Mouse (Mus musculus): ENCODE measurements around the gene C530008M17Rik. TPM values are rescaled to one million over a fixed set of nuclear protein-coding genes. Genes with fewer than 3 reads are reported as not detected.

The C530008M17Rik gene
- total and polyA plus RNA-seq, 3 experiments = 0.04 to 0.44 TPM; not detected in 1

DNA sequence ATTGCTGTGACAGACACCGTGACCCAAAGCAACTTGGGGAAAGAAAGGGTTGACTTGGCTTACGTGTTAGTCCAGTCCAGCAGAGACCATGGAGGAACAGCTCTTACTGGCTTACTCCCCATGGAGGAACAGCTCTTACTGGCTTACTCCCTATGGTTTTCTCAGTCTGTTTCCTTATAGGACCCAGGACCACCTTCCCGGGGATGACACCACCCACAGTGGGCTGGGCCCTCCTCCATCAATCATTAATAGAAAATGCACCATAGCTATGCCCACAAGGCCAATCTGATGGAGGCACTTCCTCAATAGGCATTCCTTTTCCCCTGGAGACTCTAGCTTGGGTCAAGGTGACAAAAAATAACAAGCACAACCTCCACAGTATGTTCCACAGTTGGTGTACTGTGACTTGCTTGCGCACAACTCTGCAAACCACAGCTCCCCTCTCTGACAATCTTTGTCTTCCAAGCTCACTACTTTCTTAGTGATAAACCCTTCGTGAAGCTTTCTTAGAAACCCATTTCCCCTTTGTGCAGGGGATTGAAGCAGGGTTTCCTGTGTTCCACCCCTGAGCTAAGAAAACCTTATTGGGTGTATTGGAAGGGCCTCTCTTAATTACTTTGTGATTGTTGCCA lies 17.8 kb downstream of the C530008M17Rik start:
- in situ Hi-C loops (cut with MboI; ENCODE audit: low pct_ligation_motif_present, low pct_unique_long_range_greater_than_20kb, low sequenced_read_pairs) = no loop called here
- dilution Hi-C loops (cut with MboI; ENCODE audit: extremely low pct_ligation_motif_present, extremely low pct_unique_long_range_greater_than_20kb, low sequenced_read_pairs) = no loop called here
- Histone ChIP-seq H3K4me2 (ENCODE audit: insufficient read depth, low read depth, poor library complexity, severe bottlenecking) (no peak overlapping the region), H3K36me3 (replicated peaks in 1 of 2; ENCODE audit: control insufficient read depth in 1 of 2, insufficient read depth in 1 of 2, low read length in 1 of 2) (no peaks in the 10 kb centered on the region), H3K9ac (ENCODE audit: insufficient read depth, low read depth) (no peak overlapping the region), H3K79me2 (replicated peaks; ENCODE audit: control insufficient read depth, extremely low read depth, insufficient read depth, poor library complexity, severe bottlenecking) (no peaks in the 10 kb centered on the region), H3K27me3 (replicated peaks) (no peaks in the 10 kb centered on the region), H3K4me3 (replicated peaks in 1 of 3; ENCODE audit: low read depth in 2 of 3, low read length in 2 of 3, poor library complexity in 1 of 3) (no peak overlapping the region), H3K9me3 (replicated peaks; ENCODE audit: low read length) (no peaks in the 10 kb centered on the region), H3K27ac (ENCODE audit: insufficient read depth, low read depth) (no peak overlapping the region), H3K4me1 (ENCODE audit: control insufficient read depth in 1 of 2, insufficient read depth in 2 of 2) (no peaks in the 10 kb centered on the region)
- no peak for TF ChIP-seq USF2 (conservative IDR thresholded peaks at IDR 0.05; ENCODE audit: low read depth, low read length)
- TF ChIP-seq HCFC1 (IDR thresholded peaks at IDR 0.05; ENCODE audit: low read depth, low read length) = no peak
- no peak for TF ChIP-seq CHD2 (IDR thresholded peaks at IDR 0.05; ENCODE audit: low read length)
- no peak for TF ChIP-seq JUN (IDR thresholded peaks at IDR 0.05; ENCODE audit: insufficient read depth, low read depth, low read length)
- no peak for TF ChIP-seq SMC3 (IDR thresholded peaks at IDR 0.05; ENCODE audit: low read depth, low read length)
- TF ChIP-seq ZMIZ1 (IDR thresholded peaks at IDR 0.05; ENCODE audit: low read depth, low read length) = no peak
- TF ChIP-seq ZKSCAN1 (IDR thresholded peaks at IDR 0.05; ENCODE audit: borderline replicate concordance, low read depth, low read length) = no peak
- no peak for TF ChIP-seq ELF1 (IDR thresholded peaks at IDR 0.05; ENCODE audit: low read depth, low read length)
- no peak for TF ChIP-seq USF1 (IDR thresholded peaks at IDR 0.05; ENCODE audit: low read depth, low read length)
- TF ChIP-seq CTCF (conservative IDR thresholded peaks at IDR 0.05 in 1 of 2, IDR thresholded peaks at IDR 0.05 in 1 of 2; ENCODE audit: low read depth in 2 of 2, low read length in 2 of 2) = no peak
- no peak for TF ChIP-seq BHLHE40 (IDR thresholded peaks at IDR 0.05; ENCODE audit: low read depth, low read length)
- no peak for TF ChIP-seq ZNF384 (IDR thresholded peaks at IDR 0.05; ENCODE audit: low read depth, low read length)
- no peak for TF ChIP-seq SIN3A (IDR thresholded peaks at IDR 0.05; ENCODE audit: low read length)
- TF ChIP-seq RCOR1 (conservative IDR thresholded peaks at IDR 0.05; ENCODE audit: low read depth, low read length) = no peak
- no peak for TF ChIP-seq ETS1 (conservative IDR thresholded peaks at IDR 0.05; ENCODE audit: low read depth, low read length)
- no peak for TF ChIP-seq ZC3H11A (IDR thresholded peaks at IDR 0.05; ENCODE audit: low read depth, low read length)
- TF ChIP-seq MAZ (IDR thresholded peaks at IDR 0.05; ENCODE audit: low read depth, low read length) = no peak
- no peak for TF ChIP-seq POLR2AphosphoS2 (IDR thresholded peaks at IDR 0.05; ENCODE audit: low read depth, low read length)
- no peak for DNase-seq (ENCODE audit: extremely low read depth)

DNA sequence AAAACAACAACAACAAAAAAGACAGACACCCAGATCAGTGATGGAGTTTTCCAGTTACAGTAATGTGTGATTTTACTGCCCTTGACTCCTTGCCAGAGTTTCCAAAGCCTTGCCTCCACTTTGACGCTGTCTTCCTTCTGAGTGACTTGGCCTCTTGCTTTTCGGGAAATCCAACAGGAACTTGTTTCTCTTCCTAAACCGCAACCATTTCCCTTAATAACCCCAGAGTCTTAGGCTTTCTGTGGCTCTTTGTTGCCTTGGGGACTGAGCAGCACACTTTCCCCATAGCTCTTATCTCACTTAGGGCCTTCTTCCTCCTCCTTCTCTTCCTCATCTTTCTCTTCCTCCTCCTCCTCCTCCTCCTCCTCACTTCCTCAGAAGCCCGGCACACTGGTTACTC lies 19.1 kb downstream of the C530008M17Rik start:
- H3K36me3 ChIP-seq (replicated peaks in 1 of 2; ENCODE audit: control insufficient read depth in 1 of 2, insufficient read depth in 1 of 2, low read length in 1 of 2) = no peaks in the 10 kb centered on the region
- no peak for DNase-seq (ENCODE audit: extremely low read depth)
- no peaks in the 10 kb centered on the region for H3K27me3 ChIP-seq (replicated peaks)
- dilution Hi-C loops (cut with MboI; ENCODE audit: extremely low pct_ligation_motif_present, extremely low pct_unique_long_range_greater_than_20kb, low sequenced_read_pairs) (no loop called here), in situ Hi-C loops (cut with MboI; ENCODE audit: low pct_ligation_motif_present, low pct_unique_long_range_greater_than_20kb, low sequenced_read_pairs) (no loop called here)
- no peak for TF ChIP-seq RAD21 (IDR thresholded peaks at IDR 0.05; ENCODE audit: low read depth, low read length)
- TF ChIP-seq PAX5 (IDR thresholded peaks at IDR 0.05; ENCODE audit: low read length) = no peak
- no peak for TF ChIP-seq KAT2A (IDR thresholded peaks at IDR 0.05; ENCODE audit: insufficient replicate concordance, low read length)
- no peak for TF ChIP-seq CHD2 (IDR thresholded peaks at IDR 0.05; ENCODE audit: low read length)
- no peak for TF ChIP-seq TCF12 (IDR thresholded peaks at IDR 0.05; ENCODE audit: low read depth, low read length)
- H3K4me2 ChIP-seq (ENCODE audit: insufficient read depth, low read depth, poor library complexity, severe bottlenecking) = no peak overlapping the region
- no peak overlapping the region for H3K9ac ChIP-seq (ENCODE audit: insufficient read depth, low read depth)
- H3K9me3 ChIP-seq (replicated peaks; ENCODE audit: low read length) = no peaks in the 10 kb centered on the region
- H3K79me2 ChIP-seq (replicated peaks; ENCODE audit: control insufficient read depth, extremely low read depth, insufficient read depth, poor library complexity, severe bottlenecking) = no peaks in the 10 kb centered on the region
- no peak overlapping the region for H3K4me3 ChIP-seq (replicated peaks in 1 of 3; ENCODE audit: low read depth in 2 of 3, low read length in 2 of 3, poor library complexity in 1 of 3)
- H3K4me1 ChIP-seq (ENCODE audit: control insufficient read depth in 1 of 2, insufficient read depth in 2 of 2) = no peaks in the 10 kb centered on the region
- no peak overlapping the region for H3K27ac ChIP-seq (ENCODE audit: insufficient read depth, low read depth)

All from CH12.LX (cell line).